Mouse (Mus musculus) cerebellum, postnatal 4 days (tissue): ENCODE measurements around the gene Coro1a.
"Not testable (repeated sequence)": the region's sequence is repeated elsewhere in the genome, so short reads cannot be mapped to it uniquely, and the experiment has no call there.

Experiments
- DNase-seq, 2 experiments: peaks; one replicate each; pipeline ENCODE4 v3.0.0; 2022; ENCODE audit warnings: low spot score in 2 of 2, mixed read lengths in 1 of 2

Gene Coro1a

GRCm38 (mm10) chr7:126689021-126689420 is 18.6 kb downstream of the Coro1a start:
- DNase-seq: no peak

- not testable (repeated sequence) for DNase-seq
Observed at GRCm38 (mm10) chr7:126688156-126688555, 19.4 kb downstream of the Coro1a start.

- no peak for DNase-seq
Observed at GRCm38 (mm10) chr7:126681221-126681620, 26.4 kb downstream of the Coro1a start.

GRCm38 (mm10) chr7:126679683-126680082 is 27.9 kb downstream of the Coro1a start:
- no peak for DNase-seq

- DNase-seq: no peak
Observed at GRCm38 (mm10) chr7:126678545-126679341, 28.8 kb downstream of the Coro1a start.

GRCm38 (mm10) chr7:126676631-126677220 is 30.9 kb downstream of the Coro1a start:
- no peak for DNase-seq

GRCm38 (mm10) chr7:126676207-126676606 is 31.4 kb downstream of the Coro1a start, which contains the start of gene Sult1a1:
Gene Sult1a1 (minus strand): TSS chr7:126676432.
- no peak for DNase-seq

GRCm38 (mm10) chr7:126675104-126675503 is 32.5 kb downstream of the Coro1a start:
- DNase-seq: no peak

GRCm38 (mm10) chr7:126672111-126672510 is 35.5 kb downstream of the Coro1a start:
- no peak for DNase-seq

GRCm38 (mm10) chr7:126670152-126670551 is 37.4 kb downstream of the Coro1a start:
- DNase-seq: no peak

GRCm38 (mm10) chr7:126668452-126668851 is 39.1 kb downstream of the Coro1a start:
- no peak for DNase-seq

- DNase-seq: no peak
Observed at GRCm38 (mm10) chr7:126667495-126668090, 40.0 kb downstream of the Coro1a start.

- DNase-seq: no peak
Observed at GRCm38 (mm10) chr7:126665269-126665668, 42.3 kb downstream of the Coro1a start.

GRCm38 (mm10) chr7:126663646-126664045 is 43.9 kb downstream of the Coro1a start:
- no peak for DNase-seq

GRCm38 (mm10) chr7:126659771-126660170 is 47.8 kb downstream of the Coro1a start:
- no peak for DNase-seq

GRCm38 (mm10) chr7:126657522-126657921 is 50.1 kb downstream of the Coro1a start:
- no peak for DNase-seq

GRCm38 (mm10) chr7:126655695-126656094 is 51.9 kb downstream of the Coro1a start:
- DNase-seq: no peak

GRCm38 (mm10) chr7:126653991-126654390 is 53.6 kb downstream of the Coro1a start:
- DNase-seq: no peak

- DNase-seq: no peak
Observed at GRCm38 (mm10) chr7:126650852-126651251, 56.7 kb downstream of the Coro1a start.
